Mouse (Mus musculus): ENCODE data around the gene Smchd1. TPM values are rescaled to one million over a fixed set of nuclear protein-coding genes. Genes with fewer than 3 reads are reported as not detected.

Gene Smchd1
- polyA plus RNA-seq, 1 experiment from 2014 or later = 34.9 TPM

Other genes starting within 250 kb of the Smchd1 start
- 47.4 and 51.7 TPM in 2 replicates for gene Emilin2, start 163.4 kb downstream of the Smchd1 start, polyA plus RNA-seq (2015; fragmentation: Nextera tagmentation; extraction: Ambion mirVana)
- 1.7 and 2.5 TPM in 2 replicates for gene Gm4707, start 15.4 kb downstream of the Smchd1 start, polyA plus RNA-seq (2015; fragmentation: Nextera tagmentation; extraction: Ambion mirVana)
- 30.8 and 34.1 TPM in 2 replicates for gene Ndc80, start 51.5 kb upstream of the Smchd1 start, polyA plus RNA-seq (2015; fragmentation: Nextera tagmentation; extraction: Ambion mirVana)
- 0.25 and 0.32 TPM in 2 replicates for gene Spdya, start 76.7 kb upstream of the Smchd1 start, polyA plus RNA-seq (2015; fragmentation: Nextera tagmentation; extraction: Ambion mirVana)
- gene Wdr43, start 140.6 kb upstream of the Smchd1 start, polyA plus RNA-seq (2015; fragmentation: Nextera tagmentation; extraction: Ambion mirVana) = 42.0 and 43.0 TPM in 2 replicates
- gene Togaram2, start 197.9 kb upstream of the Smchd1 start, polyA plus RNA-seq (2015; fragmentation: Nextera tagmentation; extraction: Ambion mirVana) = 2.3 and 3.0 TPM in 2 replicates